Mouse (Mus musculus) myocyte (in vitro differentiated cells): ENCODE measurements around the gene Rnf114.

Experiments
- CEBPB ChIP-seq: IDR thresholded peaks from 2 replicates; pipeline ENCODE4 v1.6.1; 2011; ENCODE audit warnings: mild to moderate bottlenecking, moderate library complexity; ENCODE audit not compliant: poor library complexity, insufficient read depth, severe bottlenecking
- E2F4 ChIP-seq: IDR thresholded peaks from one replicate; pipeline ENCODE4 v1.6.1; 2011; ENCODE audit warnings: mild to moderate bottlenecking, control low read depth, moderate library complexity; ENCODE audit not compliant: insufficient read depth
- POLR2A ChIP-seq: IDR thresholded peaks from one replicate; pipeline ENCODE4 v1.6.1; 2011; ENCODE audit warnings: low read depth, mild to moderate bottlenecking, control low read depth, moderate library complexity; ENCODE audit not compliant: insufficient read length
- TCF12 ChIP-seq: IDR thresholded peaks from one replicate; pipeline ENCODE4 v1.6.1; 2011; ENCODE audit warnings: mild to moderate bottlenecking, control low read depth; ENCODE audit not compliant: poor library complexity, insufficient read depth, severe bottlenecking
- USF1 ChIP-seq: IDR thresholded peaks from one replicate; pipeline ENCODE4 v1.6.1; 2011; ENCODE audit warnings: low read depth, mild to moderate bottlenecking, control low read depth, moderate library complexity

DNA sequence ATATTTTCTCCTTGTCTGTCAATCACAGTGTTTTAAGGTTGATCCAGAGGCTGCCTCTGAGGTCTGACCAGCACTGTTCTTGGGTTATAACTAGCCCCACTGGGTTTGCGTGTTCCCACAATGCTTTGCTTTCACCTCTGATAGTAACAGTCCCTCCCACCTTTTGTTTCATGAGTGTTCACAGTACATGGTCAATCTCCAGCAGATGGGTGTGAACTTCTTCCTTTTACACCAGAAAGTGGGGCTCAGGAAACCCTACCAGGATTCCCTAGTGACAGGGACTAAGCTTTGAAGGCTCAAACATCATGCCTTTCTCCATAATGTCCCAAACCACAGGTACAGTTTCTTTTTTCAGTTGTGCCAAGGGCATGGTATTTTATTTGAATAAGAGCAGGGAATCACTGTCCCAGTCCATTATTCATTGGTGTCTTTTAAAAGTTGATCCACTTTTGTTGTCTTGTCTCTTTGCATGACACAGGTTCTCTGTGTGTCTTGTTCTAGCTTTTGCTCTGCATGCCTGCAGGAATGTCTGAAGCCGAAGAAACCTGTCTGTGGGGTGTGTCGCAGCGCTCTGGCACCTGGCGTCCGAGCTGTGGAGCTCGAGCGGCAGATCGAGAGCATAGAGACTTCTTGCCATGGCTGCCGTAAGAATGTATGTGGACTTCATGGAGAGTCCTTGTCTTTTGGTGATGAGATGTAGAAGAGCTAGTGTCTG is 14.3 kb downstream of the Rnf114 start:
- no peak for TF ChIP-seq TCF12
- TF ChIP-seq POLR2A, result no peak
- no peak for TF ChIP-seq CEBPB
- TF ChIP-seq E2F4, result no peak
- no peak for TF ChIP-seq USF1
